Comparison of ENCODE assay signal across 24 mouse cellular contexts in genomic region chr5:137544926-137545325, GRCm38 (mm10). TPM values are rescaled to one million over a fixed set of nuclear protein-coding genes. Genes with fewer than 3 reads are reported as not detected.
DNase-seq lines count a peak whose midpoint lies in the region; ATAC-seq lines count a peak whose summit lies in the region.
"Had no signal": no experiment of that assay in that cellular context is flagged by ENCODE, and none has a peak within 500 bp of the region (broad histone marks: within the 10 kb centered on the region; RNA-seq: fewer than 3 reads in every experiment).

No protein-coding gene starts in this region.

- ATAC-seq in liver, embryonic 12.5 days, result no peak
- ATAC-seq: forebrain, embryonic 14.5 days; intestine, embryonic 16.5 days had no signal

- no peak overlapping the region for H3K4me2 ChIP-seq in liver, embryonic 12.5 days
- H3K4me2 ChIP-seq: heart, embryonic 12.5 days; hindbrain, embryonic 15.5 days had no signal

- WGBS in liver, embryonic 12.5 days (ENCODE audit: insufficient replicate concordance), result 60% methylated on average over 6 of the region's 6 CpGs

- no peaks in the 10 kb centered on the region for H3K9me3 ChIP-seq in liver, embryonic 12.5 days (replicated peaks)
- H3K9me3 ChIP-seq: heart, embryonic 12.5 days; hindbrain, embryonic 15.5 days had no signal

- peak; percentile 64 to 81 for DNase-seq in adrenal gland, adult (ENCODE audit: inconsistent age in 2 of 2, low spot score in 1 of 2)
- no peak for DNase-seq in adrenal gland, postnatal 25 days
- peak; percentile 3 for DNase-seq in cerebellum, adult 11-12 months
- DNase-seq in cerebellum, adult 9-10 months, result no peak
- DNase-seq in liver, result peak; percentile 1
- no peak for DNase-seq in thymus, adult 18-20 months
- DNase-seq: cerebellum, adult 11 months; cerebellum, adult 9-11 months; cerebellum, postnatal 36 days; gastrocnemius, postnatal 36 days; heart, adult 18-20 months had no signal

- no peaks in the 10 kb centered on the region for H3K36me3 ChIP-seq in liver, embryonic 12.5 days
- H3K36me3 ChIP-seq: heart, embryonic 12.5 days; hindbrain, embryonic 15.5 days had no signal

- H3K9ac ChIP-seq in liver, embryonic 12.5 days, result no peak overlapping the region
- H3K9ac ChIP-seq: heart, embryonic 12.5 days; hindbrain, embryonic 15.5 days had no signal

- no peaks in the 10 kb centered on the region for H3K4me1 ChIP-seq in liver, embryonic 12.5 days
- H3K4me1 ChIP-seq: heart, embryonic 12.5 days; hindbrain, embryonic 15.5 days had no signal

- no peak overlapping the region for H3K4me3 ChIP-seq in liver, embryonic 12.5 days
- H3K4me3 ChIP-seq: heart, embryonic 12.5 days; hindbrain, embryonic 15.5 days had no signal

- H3K27ac ChIP-seq in liver, embryonic 12.5 days, result no peak overlapping the region
- H3K27ac ChIP-seq: hindbrain, embryonic 15.5 days had no signal

- H3K27me3 ChIP-seq in liver, embryonic 12.5 days (replicated peaks), result peaks cover 14% of the 10 kb centered on the region
- H3K27me3 ChIP-seq: hindbrain, embryonic 15.5 days had no signal

RNA-seq across cellular contexts. Expression of gene Actl6b, which starts 8.4 kb away (rescaled TPM):
- total RNA-seq in adrenal gland, postnatal 25 days (2021), result 2.7 and 6.4 TPM in 2 replicates
- not detected in 2 replicates for polyA plus RNA-seq in liver, embryonic 12.5 days (2016; fragmentation: Nextera tagmentation; extraction: Ambion mirVana)
- total RNA-seq: CH12.LX; gastrocnemius, adult 8-10 months; gastrocnemius, postnatal 36 days; heart, adult 18-20 months; heart, postnatal 25 days had no signal

RNA-seq across cellular contexts. Expression of gene Gnb2, which starts 11.6 kb away (rescaled TPM):
- total RNA-seq in adrenal gland, postnatal 25 days (2021), result 580 and 681 TPM in 2 replicates
- 215 and 221 TPM in 2 replicates for polyA plus RNA-seq in liver, embryonic 12.5 days (2016; fragmentation: Nextera tagmentation; extraction: Ambion mirVana)

RNA-seq across cellular contexts. Expression of gene Epo, which starts 11.9 kb away (rescaled TPM):
- total RNA-seq in adrenal gland, postnatal 25 days (2021), result not detected in 2 replicates
- 1.7 and 2.3 TPM in 2 replicates for polyA plus RNA-seq in liver, embryonic 12.5 days (2016; fragmentation: Nextera tagmentation; extraction: Ambion mirVana)
- total RNA-seq: adrenal gland, postnatal 4 days; CH12.LX; gastrocnemius, adult 8-10 months; gastrocnemius, postnatal 36 days; heart, adult 18-20 months; heart, postnatal 25 days had no signal
- polyA plus RNA-seq: brain, embryonic 14.5 days; embryonic facial prominence, embryonic 14.5 days; forebrain, embryonic 14.5 days; heart, embryonic 12.5 days; heart, embryonic 16.5 days; hindbrain, embryonic 15.5 days; kidney, adult 2 months had no signal

RNA-seq across cellular contexts. Expression of gene Tfr2, which starts 24.7 kb away (rescaled TPM):
- total RNA-seq in adrenal gland, postnatal 25 days (2021), result 0.85 and 2.9 TPM in 2 replicates
- polyA plus RNA-seq in liver, embryonic 12.5 days (2016; fragmentation: Nextera tagmentation; extraction: Ambion mirVana), result 51.0 and 53.9 TPM in 2 replicates
- total RNA-seq: gastrocnemius, adult 8-10 months; gastrocnemius, postnatal 36 days; heart, adult 18-20 months had no signal

RNA-seq across cellular contexts. Expression of gene Gigyf1, which starts 26.6 kb away (rescaled TPM):
- 34.7 and 52.3 TPM in 2 replicates for total RNA-seq in adrenal gland, postnatal 25 days (2021)
- 5.6 and 6.0 TPM in 2 replicates for polyA plus RNA-seq in liver, embryonic 12.5 days (2016; fragmentation: Nextera tagmentation; extraction: Ambion mirVana)

Comparison
In these comparisons a context has a peak if more than half of its experiments do, and no peak if none do; other contexts are left out.
1. DNase-seq: peak in adrenal gland, adult (2 of 2), cerebellum, adult 11-12 months (single experiment) and liver (single experiment); none in adrenal gland, postnatal 25 days (single experiment), cerebellum, adult 9-10 months (single experiment) and thymus, adult 18-20 months (0 of 2).